Mouse (Mus musculus): Measurements from ENCODE around the gene Enoph1. TPM values are rescaled to one million over a fixed set of nuclear protein-coding genes. Genes with fewer than 3 reads are reported as not detected.

Enoph1 gene
- polyA plus RNA-seq, 1 experiment: 8.2 TPM

GRCm38 (mm10) chr5:100060876-100061275 lies 21.1 kb downstream of the Enoph1 start:
- peak in 1 of 3 experiments; percentile 10 for TF ChIP-seq MYOD1 (IDR thresholded peaks at IDR 0.05; ENCODE audit: control insufficient read depth in 1 of 3, insufficient read length in 2 of 3, low read depth in 2 of 3)
- no peak for TF ChIP-seq MAX (IDR thresholded peaks at IDR 0.05; ENCODE audit: low read depth)
- no peak overlapping the region for H3K4me2 ChIP-seq (ENCODE audit: low read depth)

DNA sequence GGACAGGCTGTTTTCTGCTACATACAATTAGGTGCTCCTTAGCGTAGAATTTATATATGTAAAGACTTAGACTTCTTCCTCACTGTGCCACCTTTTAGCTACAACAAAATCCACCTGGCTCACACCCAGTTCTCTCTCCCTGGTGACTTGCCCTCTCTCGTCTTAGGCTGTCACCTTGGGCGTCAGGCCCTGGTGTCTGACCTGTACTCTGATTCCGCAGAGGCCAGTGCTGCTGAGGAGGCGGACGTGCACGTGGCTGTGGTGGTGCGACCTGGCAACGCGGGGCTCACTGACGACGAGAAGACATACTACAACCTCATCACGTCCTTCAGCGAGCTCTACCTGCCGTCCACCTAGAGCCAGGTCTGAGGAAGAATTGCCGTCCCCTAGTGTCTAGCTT lies 27.8 kb downstream of the Enoph1 start:
- Histone ChIP-seq H3K4me3 (no peak overlapping the region), H3ac (ENCODE audit: control insufficient read depth, insufficient read length) (no peak overlapping the region), H3K36me3 (ENCODE audit: control insufficient read depth, insufficient read depth) (no peaks in the 10 kb centered on the region), H3K4me2 (ENCODE audit: low read depth) (no peak overlapping the region), H3K79me2 (ENCODE audit: control insufficient read depth, insufficient read depth) (no peaks in the 10 kb centered on the region), H3K27me3 (ENCODE audit: control insufficient read depth, insufficient read depth, insufficient read length) (no peaks in the 10 kb centered on the region)
- TF ChIP-seq TCF12 (IDR thresholded peaks at IDR 0.05; ENCODE audit: insufficient read depth, poor library complexity, severe bottlenecking) (no peak), MYOG (IDR thresholded peaks at IDR 0.05; ENCODE audit: control insufficient read depth in 1 of 3, insufficient read depth in 1 of 3, insufficient read length in 2 of 3, low read depth in 2 of 3) (no peak), REST (IDR thresholded peaks at IDR 0.05; ENCODE audit: insufficient read depth, insufficient read length) (no peak), MAX (IDR thresholded peaks at IDR 0.05; ENCODE audit: low read depth) (no peak), POLR2AphosphoS2 (IDR thresholded peaks at IDR 0.05; ENCODE audit: insufficient read length, low read depth) (no peak), TCF3 (IDR thresholded peaks at IDR 0.05; ENCODE audit: insufficient read length, low read depth) (no peak), E2F4 (IDR thresholded peaks at IDR 0.05; ENCODE audit: insufficient read depth) (no peak), USF1 (IDR thresholded peaks at IDR 0.05; ENCODE audit: low read depth) (no peak), SRF (IDR thresholded peaks at IDR 0.05; ENCODE audit: control insufficient read depth, insufficient read length, low read depth) (no peak), MYOD1 (IDR thresholded peaks at IDR 0.05; ENCODE audit: control insufficient read depth in 1 of 3, insufficient read length in 2 of 3, low read depth in 2 of 3) (no peak), POLR2A (IDR thresholded peaks at IDR 0.05; ENCODE audit: insufficient read length, low read depth) (no peak)

More at GRCm38 (mm10) chr5:100060876-100061275, 21.1 kb downstream of the Enoph1 start:
- Histone ChIP-seq H3ac (ENCODE audit: control insufficient read depth, insufficient read length) (no peak overlapping the region), H3K27me3 (ENCODE audit: control insufficient read depth, insufficient read depth, insufficient read length) (no peaks in the 10 kb centered on the region), H3K79me2 (ENCODE audit: control insufficient read depth, insufficient read depth) (peaks cover 4% of the 10 kb centered on the region), H3K4me3 (no peak overlapping the region), H3K36me3 (ENCODE audit: control insufficient read depth, insufficient read depth) (peaks cover 3% of the 10 kb centered on the region)

DNA sequence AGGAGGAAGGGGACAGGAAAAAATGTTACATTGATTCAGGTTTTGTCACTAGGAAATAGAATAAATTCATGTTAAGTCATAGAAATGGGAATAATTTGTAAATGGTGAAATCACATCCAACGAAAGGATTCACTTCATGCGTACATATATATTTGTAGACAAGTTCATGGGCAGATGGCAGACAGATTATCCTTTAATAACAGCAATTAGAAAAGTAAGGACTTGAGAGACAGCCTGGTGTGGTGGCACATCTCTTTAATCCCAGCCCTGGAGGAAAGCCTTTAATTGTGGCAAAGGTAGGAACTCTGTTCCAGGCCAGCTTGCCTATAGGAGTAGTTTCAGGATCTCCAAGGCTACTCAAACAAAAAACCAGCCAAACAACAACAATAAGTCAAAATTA lies 29.7 kb downstream of the Enoph1 start:
- no peak overlapping the region for H3ac ChIP-seq (ENCODE audit: control insufficient read depth, insufficient read length)
- no peaks in the 10 kb centered on the region for H3K36me3 ChIP-seq (ENCODE audit: control insufficient read depth, insufficient read depth)
- H3K4me2 ChIP-seq (ENCODE audit: low read depth): no peak overlapping the region
- no peak for TF ChIP-seq MYOD1 (IDR thresholded peaks at IDR 0.05; ENCODE audit: control insufficient read depth in 1 of 3, insufficient read length in 2 of 3, low read depth in 2 of 3)
- TF ChIP-seq MAX (IDR thresholded peaks at IDR 0.05; ENCODE audit: low read depth): no peak
- TF ChIP-seq TCF12 (IDR thresholded peaks at IDR 0.05; ENCODE audit: insufficient read depth, poor library complexity, severe bottlenecking): no peak
- no peak for TF ChIP-seq POLR2AphosphoS2 (IDR thresholded peaks at IDR 0.05; ENCODE audit: insufficient read length, low read depth)
- no peak for TF ChIP-seq POLR2A (IDR thresholded peaks at IDR 0.05; ENCODE audit: insufficient read length, low read depth)
- no peak for TF ChIP-seq SRF (IDR thresholded peaks at IDR 0.05; ENCODE audit: control insufficient read depth, insufficient read length, low read depth)
- no peak for TF ChIP-seq MYOG (IDR thresholded peaks at IDR 0.05; ENCODE audit: control insufficient read depth in 1 of 3, insufficient read depth in 1 of 3, insufficient read length in 2 of 3, low read depth in 2 of 3)
- no peak for TF ChIP-seq TCF3 (IDR thresholded peaks at IDR 0.05; ENCODE audit: insufficient read length, low read depth)
- TF ChIP-seq USF1 (IDR thresholded peaks at IDR 0.05; ENCODE audit: low read depth): no peak
- no peak for TF ChIP-seq CEBPB (IDR thresholded peaks at IDR 0.05; ENCODE audit: insufficient read depth, poor library complexity, severe bottlenecking)
- H3K4me3 ChIP-seq: no peak overlapping the region
- no peaks in the 10 kb centered on the region for H3K79me2 ChIP-seq (ENCODE audit: control insufficient read depth, insufficient read depth)
- no peaks in the 10 kb centered on the region for H3K27me3 ChIP-seq (ENCODE audit: control insufficient read depth, insufficient read depth, insufficient read length)

- TF ChIP-seq USF1 (IDR thresholded peaks at IDR 0.05; ENCODE audit: low read depth) (no peak), TCF12 (IDR thresholded peaks at IDR 0.05; ENCODE audit: insufficient read depth, poor library complexity, severe bottlenecking) (no peak), CEBPB (IDR thresholded peaks at IDR 0.05; ENCODE audit: insufficient read depth, poor library complexity, severe bottlenecking) (no peak), TCF3 (IDR thresholded peaks at IDR 0.05; ENCODE audit: insufficient read length, low read depth) (no peak), POLR2A (IDR thresholded peaks at IDR 0.05; ENCODE audit: insufficient read length, low read depth) (no peak), MAX (IDR thresholded peaks at IDR 0.05; ENCODE audit: low read depth) (no peak), MYOG (IDR thresholded peaks at IDR 0.05; ENCODE audit: control insufficient read depth in 1 of 3, insufficient read depth in 1 of 3, insufficient read length in 2 of 3, low read depth in 2 of 3) (no peak), POLR2AphosphoS2 (IDR thresholded peaks at IDR 0.05; ENCODE audit: insufficient read length, low read depth) (no peak), MYOD1 (IDR thresholded peaks at IDR 0.05; ENCODE audit: control insufficient read depth in 1 of 3, insufficient read length in 2 of 3, low read depth in 2 of 3) (no peak), REST (IDR thresholded peaks at IDR 0.05; ENCODE audit: insufficient read depth, insufficient read length) (no peak), SRF (IDR thresholded peaks at IDR 0.05; ENCODE audit: control insufficient read depth, insufficient read length, low read depth) (no peak), E2F4 (IDR thresholded peaks at IDR 0.05; ENCODE audit: insufficient read depth) (no peak)
- no peaks in the 10 kb centered on the region for H3K27me3 ChIP-seq (ENCODE audit: control insufficient read depth, insufficient read depth, insufficient read length)
Measured at GRCm38 (mm10) chr5:100070255-100070654, 30.5 kb downstream of the Enoph1 start.

GRCm38 (mm10) chr5:100071541-100071940 lies 31.8 kb downstream of the Enoph1 start:
- H3K4me3 ChIP-seq: no peak overlapping the region
- no peaks in the 10 kb centered on the region for H3K79me2 ChIP-seq (ENCODE audit: control insufficient read depth, insufficient read depth)
- no peaks in the 10 kb centered on the region for H3K27me3 ChIP-seq (ENCODE audit: control insufficient read depth, insufficient read depth, insufficient read length)
- no peaks in the 10 kb centered on the region for H3K36me3 ChIP-seq (ENCODE audit: control insufficient read depth, insufficient read depth)
- H3ac ChIP-seq (ENCODE audit: control insufficient read depth, insufficient read length): no peak overlapping the region
- TF ChIP-seq POLR2AphosphoS2 (IDR thresholded peaks at IDR 0.05; ENCODE audit: insufficient read length, low read depth) (no peak), TCF3 (IDR thresholded peaks at IDR 0.05; ENCODE audit: insufficient read length, low read depth) (no peak), MAX (IDR thresholded peaks at IDR 0.05; ENCODE audit: low read depth) (no peak), USF1 (IDR thresholded peaks at IDR 0.05; ENCODE audit: low read depth) (no peak), MYOG (IDR thresholded peaks at IDR 0.05; ENCODE audit: control insufficient read depth in 1 of 3, insufficient read depth in 1 of 3, insufficient read length in 2 of 3, low read depth in 2 of 3) (no peak), E2F4 (IDR thresholded peaks at IDR 0.05; ENCODE audit: insufficient read depth) (no peak), SRF (IDR thresholded peaks at IDR 0.05; ENCODE audit: control insufficient read depth, insufficient read length, low read depth) (no peak), CEBPB (IDR thresholded peaks at IDR 0.05; ENCODE audit: insufficient read depth, poor library complexity, severe bottlenecking) (no peak), REST (IDR thresholded peaks at IDR 0.05; ENCODE audit: insufficient read depth, insufficient read length) (no peak)
- no peak overlapping the region for H3K4me2 ChIP-seq (ENCODE audit: low read depth)

More at GRCm38 (mm10) chr5:100070255-100070654, 30.5 kb downstream of the Enoph1 start:
- Histone ChIP-seq H3K4me2 (ENCODE audit: low read depth) (no peak overlapping the region), H3K36me3 (ENCODE audit: control insufficient read depth, insufficient read depth) (no peaks in the 10 kb centered on the region), H3K4me3 (no peak overlapping the region), H3ac (ENCODE audit: control insufficient read depth, insufficient read length) (no peak overlapping the region), H3K79me2 (ENCODE audit: control insufficient read depth, insufficient read depth) (no peaks in the 10 kb centered on the region)
